Mouse (Mus musculus) erythroblast, embryonic 14.5 days (primary cell): ENCODE results near the gene Gpr180.

ENCODE experiments used
- GATA1 ChIP-seq: IDR thresholded peaks from 2 replicates; pipeline ENCODE4 v1.6.1; 2012; ENCODE audit warnings: low read length, inconsistent platforms, mixed read lengths
- TAL1 ChIP-seq: IDR thresholded peaks from 3 replicates; pipeline ENCODE4 v1.6.1; 2012; ENCODE audit warnings: low read length, inconsistent platforms, mixed read lengths

DNA sequence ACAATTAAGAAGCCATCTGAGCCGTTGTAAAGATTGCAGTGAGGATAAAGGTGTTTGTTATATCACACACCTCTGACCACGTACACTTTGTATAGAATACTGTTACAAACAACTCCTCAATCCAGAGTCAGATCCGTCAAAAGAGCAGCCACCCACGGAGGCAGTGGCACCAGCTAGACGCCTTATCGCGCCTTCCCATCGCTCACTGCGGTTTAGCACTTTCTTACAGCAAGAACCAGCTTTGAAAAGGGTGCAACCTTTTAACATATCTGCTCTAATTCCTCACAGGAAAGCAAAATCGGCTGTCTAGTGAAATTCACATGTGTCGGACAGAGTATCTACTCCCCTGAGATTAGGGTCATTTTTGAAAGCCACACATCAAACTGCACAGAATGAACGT, 60.1 kb downstream of the Gpr180 start:
- TF ChIP-seq GATA1 = no peak
- TF ChIP-seq TAL1 = no peak
